10 mouse cellular contexts compared by ENCODE assay signal in genomic region chr5:15679980-15680949, GRCm38 (mm10). TPM values are rescaled to one million over a fixed set of nuclear protein-coding genes. Genes with fewer than 3 reads are reported as not detected.
DNase-seq lines count a peak whose midpoint lies in the region; ATAC-seq and TF ChIP-seq lines count a peak whose summit lies in the region.
"Not testable (repeated sequence)": the region's sequence is repeated elsewhere in the genome, so short reads cannot be mapped to it uniquely, and the experiment has no call there.
"Had no signal": no experiment of that assay in that cellular context is flagged by ENCODE, and none has a peak within 500 bp of the region (broad histone marks: within the 10 kb centered on the region; RNA-seq: fewer than 3 reads in every experiment).

No protein-coding gene starts in this region.

- 72% methylated on average over 13 of the region's 13 CpGs for WGBS in forebrain, embryonic 11.5 days
- WGBS in heart, embryonic 12.5 days: 60% methylated on average over 13 of the region's 13 CpGs
- 71% methylated on average over 13 of the region's 13 CpGs for WGBS in hindbrain, embryonic 15.5 days
- WGBS in kidney, postnatal 0 days: 68% methylated on average over 13 of the region's 13 CpGs
- 51% methylated on average over 13 of the region's 13 CpGs for WGBS in liver, embryonic 14.5 days (ENCODE audit: insufficient replicate concordance)
- 67% methylated on average over 13 of the region's 13 CpGs for WGBS in midbrain, embryonic 13.5 days
- 67% methylated on average over 13 of the region's 13 CpGs for WGBS in stomach, embryonic 15.5 days

- TF ChIP-seq CTCF in kidney, postnatal 0 days (IDR thresholded peaks at IDR 0.05; ENCODE audit: low read depth); liver, embryonic 14.5 days (IDR thresholded peaks at IDR 0.05; ENCODE audit: low read depth): not testable (repeated sequence)

- H3K27me3 ChIP-seq in forebrain, embryonic 11.5 days (ENCODE audit: control insufficient read depth, insufficient read depth, low read length); heart, embryonic 12.5 days (replicated peaks); hindbrain, embryonic 15.5 days; kidney, postnatal 0 days (ENCODE audit: insufficient read depth, low read length); liver, embryonic 14.5 days (ENCODE audit: control insufficient read depth, insufficient read depth, low read length); midbrain, embryonic 13.5 days; stomach, embryonic 15.5 days (replicated peaks): not testable (repeated sequence)

- not testable (repeated sequence) for H3K9me3 ChIP-seq in forebrain, embryonic 11.5 days (ENCODE audit: control insufficient read depth, low read length); kidney, postnatal 0 days (replicated peaks; ENCODE audit: low read length); liver, embryonic 14.5 days (ENCODE audit: control insufficient read depth, low read length); stomach, embryonic 15.5 days
- peaks cover 16% of the 10 kb centered on the region for H3K9me3 ChIP-seq in heart, embryonic 12.5 days (replicated peaks)
- peaks cover 16% of the 10 kb centered on the region for H3K9me3 ChIP-seq in hindbrain, embryonic 15.5 days
- peaks cover 11% of the 10 kb centered on the region for H3K9me3 ChIP-seq in midbrain, embryonic 13.5 days

- TF ChIP-seq EP300 in liver, embryonic 14.5 days (IDR thresholded peaks at IDR 0.05; ENCODE audit: low read depth): not testable (repeated sequence)

- H3K4me1 ChIP-seq in forebrain, embryonic 11.5 days (replicated peaks; ENCODE audit: control insufficient read depth, insufficient read depth, low read length); heart, embryonic 12.5 days (replicated peaks); hindbrain, embryonic 15.5 days (replicated peaks); kidney, postnatal 0 days (replicated peaks; ENCODE audit: insufficient read depth, low read length); liver, embryonic 14.5 days (replicated peaks; ENCODE audit: control insufficient read depth in 2 of 2, insufficient read depth in 2 of 2, low read length in 1 of 2); midbrain, embryonic 13.5 days (replicated peaks); stomach, embryonic 15.5 days: not testable (repeated sequence)

- H3K36me3 ChIP-seq in forebrain, embryonic 11.5 days (ENCODE audit: control insufficient read depth, insufficient read depth, low read length); heart, embryonic 12.5 days; hindbrain, embryonic 15.5 days; kidney, postnatal 0 days (ENCODE audit: insufficient read depth, low read length); liver, embryonic 14.5 days (replicated peaks; ENCODE audit: control insufficient read depth, insufficient read depth, low read depth); midbrain, embryonic 13.5 days; stomach, embryonic 15.5 days: not testable (repeated sequence)

- H3K27ac ChIP-seq in forebrain, embryonic 11.5 days (ENCODE audit: low read depth, low read length); heart, embryonic 12.5 days (ENCODE audit: poor library complexity, severe bottlenecking); hindbrain, embryonic 15.5 days (replicated peaks); kidney, postnatal 0 days; liver, embryonic 14.5 days; midbrain, embryonic 13.5 days; stomach, embryonic 15.5 days: not testable (repeated sequence)

- H3K4me2 ChIP-seq in forebrain, embryonic 11.5 days (ENCODE audit: low read depth, low read length, severe bottlenecking); heart, embryonic 12.5 days; hindbrain, embryonic 15.5 days; kidney, postnatal 0 days (ENCODE audit: low read length); liver, embryonic 14.5 days (ENCODE audit: low read depth); midbrain, embryonic 13.5 days (replicated peaks); stomach, embryonic 15.5 days: not testable (repeated sequence)

- not testable (repeated sequence) for H3K4me3 ChIP-seq in forebrain, embryonic 11.5 days (ENCODE audit: low read depth, low read length); heart, embryonic 12.5 days; hindbrain, embryonic 15.5 days; kidney, postnatal 0 days (replicated peaks; ENCODE audit: low read depth, low read length); liver, embryonic 14.5 days (ENCODE audit: insufficient read depth in 1 of 2, low read depth in 2 of 2, low read length in 2 of 2); midbrain, embryonic 13.5 days (replicated peaks); stomach, embryonic 15.5 days (replicated peaks)

- DNase-seq in NIH3T3 (ENCODE audit: low read depth): peak; percentile 14
- DNase-seq in forebrain, embryonic 11.5 days (ENCODE audit: low spot score): peak; percentile 47
- DNase-seq in kidney, postnatal 0 days (ENCODE audit: low spot score); liver, embryonic 14.5 days (ENCODE audit: low read depth in 3 of 3, low spot score in 3 of 3): not testable (repeated sequence)

- not testable (repeated sequence) for H3K9ac ChIP-seq in forebrain, embryonic 11.5 days (ENCODE audit: low read length); heart, embryonic 12.5 days; hindbrain, embryonic 15.5 days; kidney, postnatal 0 days (ENCODE audit: low read depth, low read length); liver, embryonic 14.5 days (replicated peaks); midbrain, embryonic 13.5 days (replicated peaks); stomach, embryonic 15.5 days

- peak; percentile 86 for ATAC-seq in forebrain, embryonic 11.5 days (replicated peaks; ENCODE audit: low FRiP score)
- peak; percentile 82 for ATAC-seq in heart, embryonic 12.5 days (ENCODE audit: insufficient number of reproducible peaks, low FRiP score)
- ATAC-seq in hindbrain, embryonic 15.5 days (ENCODE audit: low FRiP score, low read depth): peak; percentile 75
- ATAC-seq in kidney, postnatal 0 days (replicated peaks; ENCODE audit: low FRiP score, low read depth): peak; percentile 83
- 0 out of 2 replicates have a peak, but pooled peaks have one; percentile 39 for ATAC-seq in liver, embryonic 14.5 days (ENCODE audit: insufficient read depth)
- peak; percentile 66 for ATAC-seq in midbrain, embryonic 13.5 days
- ATAC-seq in stomach, embryonic 15.5 days (ENCODE audit: insufficient read depth, low FRiP score, low read depth): peak; percentile 65

RNA-seq across cellular contexts. Expression of gene 4930572O03Rik, which starts 23.4 kb away (rescaled TPM):
- polyA plus RNA-seq in forebrain, embryonic 11.5 days (2014; fragmentation: Nextera tagmentation; extraction: Ambion mirVana): not detected in 2 replicates
- not detected in 2 replicates for polyA plus RNA-seq in heart, embryonic 12.5 days (2016; fragmentation: Nextera tagmentation; extraction: Ambion mirVana)
- polyA plus RNA-seq in hindbrain, embryonic 15.5 days (2015; fragmentation: Nextera tagmentation; extraction: Ambion mirVana): not detected in 2 replicates
- not detected in 2 replicates for polyA plus RNA-seq in kidney, postnatal 0 days (2015; fragmentation: Nextera tagmentation; extraction: Ambion mirVana)
- polyA plus RNA-seq in liver, embryonic 14.5 days (2012; rRNA removed): not detected in 2 replicates
- polyA plus RNA-seq in liver, embryonic 14.5 days (2014; fragmentation: Nextera tagmentation; extraction: Ambion mirVana): not detected in 2 replicates
- not detected in 2 replicates for polyA plus RNA-seq in midbrain, embryonic 13.5 days (2015; fragmentation: Nextera tagmentation; extraction: Ambion mirVana)
- not detected in 2 replicates for polyA plus RNA-seq in stomach, embryonic 15.5 days (2015; fragmentation: Nextera tagmentation; extraction: Ambion mirVana)
- polyA plus RNA-seq: forebrain, embryonic 16.5 days; spleen, adult 2 months had no signal

RNA-seq across cellular contexts. Expression of gene Speer4c, which starts 33.8 kb away (rescaled TPM):
- not detected in 2 replicates for polyA plus RNA-seq in forebrain, embryonic 11.5 days (2014; fragmentation: Nextera tagmentation; extraction: Ambion mirVana)
- not detected in 2 replicates for polyA plus RNA-seq in heart, embryonic 12.5 days (2016; fragmentation: Nextera tagmentation; extraction: Ambion mirVana)
- not detected in 2 replicates for polyA plus RNA-seq in hindbrain, embryonic 15.5 days (2015; fragmentation: Nextera tagmentation; extraction: Ambion mirVana)
- not detected in 2 replicates for polyA plus RNA-seq in kidney, postnatal 0 days (2015; fragmentation: Nextera tagmentation; extraction: Ambion mirVana)
- not detected in 2 replicates for polyA plus RNA-seq in liver, embryonic 14.5 days (2012; rRNA removed)
- not detected in 2 replicates for polyA plus RNA-seq in liver, embryonic 14.5 days (2014; fragmentation: Nextera tagmentation; extraction: Ambion mirVana)
- not detected in 2 replicates for polyA plus RNA-seq in midbrain, embryonic 13.5 days (2015; fragmentation: Nextera tagmentation; extraction: Ambion mirVana)
- not detected in 2 replicates for polyA plus RNA-seq in stomach, embryonic 15.5 days (2015; fragmentation: Nextera tagmentation; extraction: Ambion mirVana)
- polyA plus RNA-seq: forebrain, embryonic 16.5 days; spleen, adult 2 months had no signal
